Mouse (Mus musculus): ENCODE data around the gene Phpt1. TPM values are rescaled to one million over a fixed set of nuclear protein-coding genes. Genes with fewer than 3 reads are reported as not detected.

Gene Phpt1
- polyA plus RNA-seq, 1 experiment from 2014 or later = 175 TPM

GRCm38 (mm10) chr2:25598749-25599148, 23.7 kb upstream of the Phpt1 start:
- H3K27ac ChIP-seq = no peak overlapping the region
- no peak overlapping the region for H3K4me3 ChIP-seq
- no peak for ATAC-seq (replicated peaks; ENCODE audit: insufficient number of reproducible peaks, insufficient read depth, low FRiP score, low read depth)
- WGBS = 78% methylated on average over 1 of the region's 1 CpGs
- peaks cover 82% of the 10 kb centered on the region for H3K36me3 ChIP-seq
- no peaks in the 10 kb centered on the region for H3K9me3 ChIP-seq (replicated peaks)
- H3K9ac ChIP-seq = no peak overlapping the region
- H3K4me2 ChIP-seq = no peak overlapping the region
- peaks cover 9% of the 10 kb centered on the region; the same call in 1 of the 2 replicates for H3K4me1 ChIP-seq (replicated peaks)
- H3K27me3 ChIP-seq = no peaks in the 10 kb centered on the region

GRCm38 (mm10) chr2:25596765-25597510, 21.9 kb upstream of the Phpt1 start:
- H3K27ac ChIP-seq = no peak overlapping the region
- ATAC-seq (replicated peaks; ENCODE audit: insufficient number of reproducible peaks, insufficient read depth, low FRiP score, low read depth) = no peak
- no peaks in the 10 kb centered on the region for H3K27me3 ChIP-seq
- peaks cover 9% of the 10 kb centered on the region; the same call in 1 of the 2 replicates for H3K4me1 ChIP-seq (replicated peaks)
- no peak overlapping the region for H3K9ac ChIP-seq
- peaks cover 92% of the 10 kb centered on the region for H3K36me3 ChIP-seq
- no peaks in the 10 kb centered on the region for H3K9me3 ChIP-seq (replicated peaks)
- WGBS = 92% methylated on average over 5 of the region's 5 CpGs
- no peak overlapping the region for H3K4me2 ChIP-seq
- no peak overlapping the region for H3K4me3 ChIP-seq

GRCm38 (mm10) chr2:25591863-25592262, 16.8 kb upstream of the Phpt1 start:
- Histone ChIP-seq H3K4me2 (no peak overlapping the region), H3K27ac (no peak overlapping the region), H3K36me3 (peaks cover 63% of the 10 kb centered on the region), H3K9me3 (replicated peaks) (no peaks in the 10 kb centered on the region), H3K4me3 (no peak overlapping the region), H3K27me3 (no peaks in the 10 kb centered on the region), H3K4me1 (replicated peaks) (peaks cover 12% of the 10 kb centered on the region), H3K9ac (no peak overlapping the region)
- WGBS = 85% methylated on average over 2 of the region's 2 CpGs
- no peak for ATAC-seq (replicated peaks; ENCODE audit: insufficient number of reproducible peaks, insufficient read depth, low FRiP score, low read depth)

- Histone ChIP-seq H3K36me3 (peaks cover 55% of the 10 kb centered on the region), H3K4me3 (no peak overlapping the region), H3K27ac (peak overlapping the region; percentile 25; the same call in 1 of the 2 replicates), H3K9ac (no peak overlapping the region), H3K4me1 (replicated peaks) (peaks cover 16% of the 10 kb centered on the region), H3K4me2 (no peak overlapping the region), H3K9me3 (replicated peaks) (no peaks in the 10 kb centered on the region), H3K27me3 (no peaks in the 10 kb centered on the region)
- 85% methylated on average over 8 of the region's 8 CpGs for WGBS
- ATAC-seq (replicated peaks; ENCODE audit: insufficient number of reproducible peaks, insufficient read depth, low FRiP score, low read depth) = peak; percentile 49; the same call in 1 of the 2 replicates
Observed at GRCm38 (mm10) chr2:25588227-25588907, 13.3 kb upstream of the Phpt1 start.

GRCm38 (mm10) chr2:25587290-25587689, 12.3 kb upstream of the Phpt1 start:
- no peak overlapping the region for H3K9ac ChIP-seq
- no peaks in the 10 kb centered on the region for H3K9me3 ChIP-seq (replicated peaks)
- no peak overlapping the region for H3K4me3 ChIP-seq
- no peak for ATAC-seq (replicated peaks; ENCODE audit: insufficient number of reproducible peaks, insufficient read depth, low FRiP score, low read depth)
- H3K27me3 ChIP-seq = no peaks in the 10 kb centered on the region
- 85% methylated on average over 8 of the region's 8 CpGs for WGBS
- H3K36me3 ChIP-seq = peaks cover 44% of the 10 kb centered on the region
- no peak overlapping the region for H3K4me2 ChIP-seq
- peaks cover 21% of the 10 kb centered on the region for H3K4me1 ChIP-seq (replicated peaks)
- H3K27ac ChIP-seq = no peak overlapping the region

- no peak overlapping the region for H3K4me3 ChIP-seq
- no peak overlapping the region for H3K27ac ChIP-seq
- peaks cover 29% of the 10 kb centered on the region for H3K36me3 ChIP-seq
- WGBS = 77% methylated on average over 3 of the region's 3 CpGs
- H3K4me1 ChIP-seq (replicated peaks) = peaks cover 35% of the 10 kb centered on the region
- no peak overlapping the region for H3K9ac ChIP-seq
- ATAC-seq (replicated peaks; ENCODE audit: insufficient number of reproducible peaks, insufficient read depth, low FRiP score, low read depth) = no peak
- H3K9me3 ChIP-seq (replicated peaks) = no peaks in the 10 kb centered on the region
- H3K27me3 ChIP-seq = peaks cover 8% of the 10 kb centered on the region
- no peak overlapping the region for H3K4me2 ChIP-seq
Observed at GRCm38 (mm10) chr2:25585601-25586000, 10.6 kb upstream of the Phpt1 start.

- Histone ChIP-seq H3K27me3 (peaks cover 16% of the 10 kb centered on the region), H3K4me2 (no peak overlapping the region), H3K36me3 (peaks cover 25% of the 10 kb centered on the region), H3K9ac (no peak overlapping the region), H3K27ac (no peak overlapping the region), H3K4me3 (no peak overlapping the region), H3K9me3 (replicated peaks) (no peaks in the 10 kb centered on the region), H3K4me1 (replicated peaks) (peaks cover 42% of the 10 kb centered on the region)
- 83% methylated on average over 4 of the region's 4 CpGs for WGBS
- ATAC-seq (replicated peaks; ENCODE audit: insufficient number of reproducible peaks, insufficient read depth, low FRiP score, low read depth) = no peak
Observed at GRCm38 (mm10) chr2:25584856-25585255, 9.8 kb upstream of the Phpt1 start.

DNA sequence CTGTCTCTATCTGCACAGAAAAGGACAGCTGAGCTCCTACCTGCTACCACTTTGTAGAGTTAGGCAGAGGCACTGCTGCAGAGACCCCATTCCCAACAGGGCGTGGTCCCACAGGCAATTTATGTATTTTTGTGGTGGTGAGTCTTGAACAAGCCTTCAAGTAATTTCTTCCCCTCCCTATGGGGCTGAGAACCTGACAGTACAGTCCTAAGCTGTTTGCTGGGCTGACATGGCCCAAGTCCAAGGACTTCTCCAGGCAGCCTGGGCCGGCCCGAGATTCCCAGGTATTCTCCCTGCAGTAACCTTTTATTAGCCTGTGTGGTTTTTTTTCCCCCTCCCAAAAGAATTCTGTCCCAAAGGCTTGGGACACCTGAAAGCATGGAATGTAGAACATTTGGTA, 9.1 kb upstream of the Phpt1 start:
- Histone ChIP-seq H3K4me2 (no peak overlapping the region), H3K4me1 (replicated peaks) (peaks cover 49% of the 10 kb centered on the region), H3K27ac (no peak overlapping the region), H3K4me3 (no peak overlapping the region), H3K9ac (no peak overlapping the region), H3K36me3 (peaks cover 21% of the 10 kb centered on the region), H3K27me3 (peaks cover 23% of the 10 kb centered on the region), H3K9me3 (replicated peaks) (no peaks in the 10 kb centered on the region)
- WGBS = 84% methylated on average over 3 of the region's 3 CpGs
- no peak for ATAC-seq (replicated peaks; ENCODE audit: insufficient number of reproducible peaks, insufficient read depth, low FRiP score, low read depth)

GRCm38 (mm10) chr2:25583571-25583970, 8.5 kb upstream of the Phpt1 start:
- no peaks in the 10 kb centered on the region for H3K9me3 ChIP-seq (replicated peaks)
- H3K27ac ChIP-seq = no peak overlapping the region
- WGBS = 71% methylated on average over 4 of the region's 4 CpGs
- H3K4me2 ChIP-seq = no peak overlapping the region
- H3K9ac ChIP-seq = no peak overlapping the region
- H3K4me3 ChIP-seq = no peak overlapping the region
- peaks cover 29% of the 10 kb centered on the region for H3K27me3 ChIP-seq
- peaks cover 55% of the 10 kb centered on the region for H3K4me1 ChIP-seq (replicated peaks)
- ATAC-seq (replicated peaks; ENCODE audit: insufficient number of reproducible peaks, insufficient read depth, low FRiP score, low read depth) = no peak
- H3K36me3 ChIP-seq = peaks cover 21% of the 10 kb centered on the region

DNA sequence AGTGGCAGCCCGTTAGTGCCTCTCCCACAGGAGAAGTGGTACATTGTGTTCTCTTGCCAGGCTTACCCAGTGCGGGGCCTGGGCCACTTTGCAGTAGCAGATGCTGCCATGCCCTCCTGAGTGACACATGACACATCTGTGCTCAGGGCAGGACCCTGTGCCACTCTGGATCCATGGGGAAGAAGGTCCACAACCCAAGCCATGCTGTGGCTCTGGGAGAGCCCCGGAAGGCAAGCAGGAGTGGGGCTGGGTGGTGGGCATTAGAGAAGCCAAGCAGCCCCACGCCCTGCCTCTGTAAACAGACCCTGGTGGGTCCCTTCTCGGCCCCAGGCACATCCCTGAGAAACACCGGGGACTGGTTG, 8.1 kb upstream of the Phpt1 start:
- WGBS = 82% methylated on average over 6 of the region's 6 CpGs
- no peaks in the 10 kb centered on the region for H3K9me3 ChIP-seq (replicated peaks)

GRCm38 (mm10) chr2:25582466-25583119, 7.6 kb upstream of the Phpt1 start:
- H3K4me1 ChIP-seq (replicated peaks) = peaks cover 60% of the 10 kb centered on the region
- H3K4me2 ChIP-seq = no peak overlapping the region
- H3K9me3 ChIP-seq (replicated peaks) = no peaks in the 10 kb centered on the region
- no peak overlapping the region for H3K9ac ChIP-seq
- 47% methylated on average over 12 of the region's 12 CpGs for WGBS
- peaks cover 21% of the 10 kb centered on the region for H3K36me3 ChIP-seq
- H3K27ac ChIP-seq = no peak overlapping the region
- no peak for ATAC-seq (replicated peaks; ENCODE audit: insufficient number of reproducible peaks, insufficient read depth, low FRiP score, low read depth)
- peaks cover 38% of the 10 kb centered on the region for H3K27me3 ChIP-seq
- H3K4me3 ChIP-seq = no peak overlapping the region

More for the DNA sequence above, 8.1 kb upstream of the Phpt1 start:
- no peak overlapping the region for H3K4me2 ChIP-seq
- H3K9ac ChIP-seq = no peak overlapping the region
- no peak for ATAC-seq (replicated peaks; ENCODE audit: insufficient number of reproducible peaks, insufficient read depth, low FRiP score, low read depth)
- no peak overlapping the region for H3K27ac ChIP-seq
- peaks cover 33% of the 10 kb centered on the region for H3K27me3 ChIP-seq
- peaks cover 21% of the 10 kb centered on the region for H3K36me3 ChIP-seq
- peaks cover 57% of the 10 kb centered on the region for H3K4me1 ChIP-seq (replicated peaks)
- no peak overlapping the region for H3K4me3 ChIP-seq
